Mouse (Mus musculus): ENCODE measurements at regions not wholly inside any gene's neighbourhood (a gene's known extent, or its start where the extent isn't known, plus 50 kb on each side); places are given as distances from the start of the nearest gene placed in this dataset.

- no peak for TF ChIP-seq POLR2A (IDR thresholded peaks at IDR 0.05; ENCODE audit: borderline replicate concordance, extremely low read depth, insufficient read depth, insufficient read length)
- WGBS = 60% methylated on average over 8 of the region's 8 CpGs
- Histone ChIP-seq H3K9me3 (ENCODE audit: control insufficient read depth, low read length) (no peaks in the 10 kb centered on the region), H3K4me1 (ENCODE audit: control insufficient read depth, insufficient read depth, low read length) (no peaks in the 10 kb centered on the region), H3K27me3 (ENCODE audit: control insufficient read depth, insufficient read depth, low read length) (no peaks in the 10 kb centered on the region), H3K4me2 (replicated peaks; ENCODE audit: low read depth, low read length, severe bottlenecking) (no peak overlapping the region), H3K27ac (replicated peaks; ENCODE audit: low read depth, low read length) (no peak overlapping the region), H3K9ac (ENCODE audit: low read depth, low read length, severe bottlenecking) (no peak overlapping the region), H3K4me3 (replicated peaks; ENCODE audit: low read length) (no peak overlapping the region), H3K36me3 (ENCODE audit: control insufficient read depth, insufficient read depth, low read length) (no peaks in the 10 kb centered on the region)
- no peak for DNase-seq (ENCODE audit: low spot score)
- no peak for ATAC-seq (ENCODE audit: low FRiP score, low read depth)
Measured at GRCm38 (mm10) chr10:67819534-67819933, 92.9 kb downstream of the Zfp365 start.

- no peak for TF ChIP-seq POLR2A (IDR thresholded peaks at IDR 0.05; ENCODE audit: borderline replicate concordance, extremely low read depth, insufficient read depth, insufficient read length)
- no peaks in the 10 kb centered on the region for H3K9me3 ChIP-seq (ENCODE audit: control insufficient read depth, low read length)
- no peaks in the 10 kb centered on the region for H3K27me3 ChIP-seq (ENCODE audit: control insufficient read depth, insufficient read depth, low read length)
- no peak overlapping the region for H3K27ac ChIP-seq (replicated peaks; ENCODE audit: low read depth, low read length)
- ATAC-seq (ENCODE audit: low FRiP score, low read depth) = no peak
- 73% methylated on average over 4 of the region's 4 CpGs for WGBS
- H3K36me3 ChIP-seq (ENCODE audit: control insufficient read depth, insufficient read depth, low read length) = no peaks in the 10 kb centered on the region
- no peak overlapping the region for H3K9ac ChIP-seq (ENCODE audit: low read depth, low read length, severe bottlenecking)
- no peak for DNase-seq (ENCODE audit: low spot score)
- no peak overlapping the region for H3K4me2 ChIP-seq (replicated peaks; ENCODE audit: low read depth, low read length, severe bottlenecking)
- no peak overlapping the region for H3K4me3 ChIP-seq (replicated peaks; ENCODE audit: low read length)
- no peaks in the 10 kb centered on the region for H3K4me1 ChIP-seq (ENCODE audit: control insufficient read depth, insufficient read depth, low read length)
Measured at GRCm38 (mm10) chr10:67813901-67814300, 98.6 kb downstream of the Zfp365 start.

GRCm38 (mm10) chr10:67805131-67805530, 107.3 kb downstream of the Zfp365 start:
- Histone ChIP-seq H3K4me3 (replicated peaks; ENCODE audit: low read length) (no peak overlapping the region), H3K9me3 (ENCODE audit: control insufficient read depth, low read length) (no peaks in the 10 kb centered on the region), H3K27ac (replicated peaks; ENCODE audit: low read depth, low read length) (no peak overlapping the region), H3K36me3 (ENCODE audit: control insufficient read depth, insufficient read depth, low read length) (no peaks in the 10 kb centered on the region), H3K9ac (ENCODE audit: low read depth, low read length, severe bottlenecking) (no peak overlapping the region), H3K4me2 (replicated peaks; ENCODE audit: low read depth, low read length, severe bottlenecking) (no peak overlapping the region), H3K27me3 (ENCODE audit: control insufficient read depth, insufficient read depth, low read length) (no peaks in the 10 kb centered on the region), H3K4me1 (ENCODE audit: control insufficient read depth, insufficient read depth, low read length) (no peaks in the 10 kb centered on the region)
- no peak for TF ChIP-seq POLR2A (IDR thresholded peaks at IDR 0.05; ENCODE audit: borderline replicate concordance, extremely low read depth, insufficient read depth, insufficient read length)
- ATAC-seq (ENCODE audit: low FRiP score, low read depth) (no peak), DNase-seq (ENCODE audit: low spot score) (peak; percentile 44)
- 20% methylated on average over 4 of the region's 4 CpGs for whole genome bisulfite sequencing

- ATAC-seq (ENCODE audit: low FRiP score, low read depth) (no peak), DNase-seq (ENCODE audit: low spot score) (no peak)
- H3K4me2 ChIP-seq (replicated peaks; ENCODE audit: low read depth, low read length, severe bottlenecking) = no peak overlapping the region
- H3K4me1 ChIP-seq (ENCODE audit: control insufficient read depth, insufficient read depth, low read length) = no peaks in the 10 kb centered on the region
- H3K9me3 ChIP-seq (ENCODE audit: control insufficient read depth, low read length) = no peaks in the 10 kb centered on the region
- H3K9ac ChIP-seq (ENCODE audit: low read depth, low read length, severe bottlenecking) = no peak overlapping the region
- no peak for TF ChIP-seq POLR2A (IDR thresholded peaks at IDR 0.05; ENCODE audit: borderline replicate concordance, extremely low read depth, insufficient read depth, insufficient read length)
- H3K4me3 ChIP-seq (replicated peaks; ENCODE audit: low read length) = no peak overlapping the region
- WGBS = 41% methylated on average over 12 of the region's 12 CpGs
- no peak overlapping the region for H3K27ac ChIP-seq (replicated peaks; ENCODE audit: low read depth, low read length)
- no peaks in the 10 kb centered on the region for H3K27me3 ChIP-seq (ENCODE audit: control insufficient read depth, insufficient read depth, low read length)
- H3K36me3 ChIP-seq (ENCODE audit: control insufficient read depth, insufficient read depth, low read length) = no peaks in the 10 kb centered on the region
Measured at GRCm38 (mm10) chr10:67804637-67805036, 107.8 kb downstream of the Zfp365 start.

GRCm38 (mm10) chr10:67802156-67802555, 110.3 kb downstream of the Zfp365 start:
- H3K9me3 ChIP-seq (ENCODE audit: control insufficient read depth, low read length) = no peaks in the 10 kb centered on the region
- H3K4me1 ChIP-seq (ENCODE audit: control insufficient read depth, insufficient read depth, low read length) = no peaks in the 10 kb centered on the region
- H3K4me3 ChIP-seq (replicated peaks; ENCODE audit: low read length) = no peak overlapping the region
- ATAC-seq (ENCODE audit: low FRiP score, low read depth) (no peak), DNase-seq (ENCODE audit: low spot score) (no peak)
- TF ChIP-seq POLR2A (IDR thresholded peaks at IDR 0.05; ENCODE audit: borderline replicate concordance, extremely low read depth, insufficient read depth, insufficient read length) = no peak
- no peak overlapping the region for H3K4me2 ChIP-seq (replicated peaks; ENCODE audit: low read depth, low read length, severe bottlenecking)
- no peak overlapping the region for H3K9ac ChIP-seq (ENCODE audit: low read depth, low read length, severe bottlenecking)
- H3K36me3 ChIP-seq (ENCODE audit: control insufficient read depth, insufficient read depth, low read length) = no peaks in the 10 kb centered on the region
- H3K27ac ChIP-seq (replicated peaks; ENCODE audit: low read depth, low read length) = no peak overlapping the region
- WGBS = 90% methylated on average over 8 of the region's 8 CpGs
- H3K27me3 ChIP-seq (ENCODE audit: control insufficient read depth, insufficient read depth, low read length) = no peaks in the 10 kb centered on the region

- no peaks in the 10 kb centered on the region for H3K36me3 ChIP-seq (ENCODE audit: control insufficient read depth, insufficient read depth, low read length)
- TF ChIP-seq POLR2A (IDR thresholded peaks at IDR 0.05; ENCODE audit: borderline replicate concordance, extremely low read depth, insufficient read depth, insufficient read length) = no peak
- DNase-seq (ENCODE audit: low spot score) (no peak), ATAC-seq (ENCODE audit: low FRiP score, low read depth) (no peak)
- no peak overlapping the region for H3K9ac ChIP-seq (ENCODE audit: low read depth, low read length, severe bottlenecking)
- no peak overlapping the region for H3K4me3 ChIP-seq (replicated peaks; ENCODE audit: low read length)
- no peak overlapping the region for H3K27ac ChIP-seq (replicated peaks; ENCODE audit: low read depth, low read length)
- no peaks in the 10 kb centered on the region for H3K27me3 ChIP-seq (ENCODE audit: control insufficient read depth, insufficient read depth, low read length)
- no peak overlapping the region for H3K4me2 ChIP-seq (replicated peaks; ENCODE audit: low read depth, low read length, severe bottlenecking)
- H3K9me3 ChIP-seq (ENCODE audit: control insufficient read depth, low read length) = no peaks in the 10 kb centered on the region
- 84% methylated on average over 1 of the region's 1 CpGs for WGBS
- no peaks in the 10 kb centered on the region for H3K4me1 ChIP-seq (ENCODE audit: control insufficient read depth, insufficient read depth, low read length)
Measured at GRCm38 (mm10) chr10:67801619-67802018, 110.8 kb downstream of the Zfp365 start.
